Mouse (Mus musculus) limb, embryonic 13.5 days (tissue): ENCODE results near the gene Il31ra. TPM values are rescaled to one million over a fixed set of nuclear protein-coding genes. Genes with fewer than 3 reads are reported as not detected.

Source experiments
- ATAC-seq: fragments of 200-750 bp; cut with Nextera tagmentation; 2 replicates; pipeline ENCODE4 v1.8.0; 2017; ENCODE audit warnings: low read depth, moderate number of reproducible peaks, moderate TSS enrichment; ENCODE audit not compliant: low FRiP score
- H3K27ac ChIP-seq: fragments of 300-500 bp; sonication (generic); 2 replicates; pipeline ENCODE4 v1.5.1; 2015; ENCODE audit warnings: inconsistent platforms, mild to moderate bottlenecking, moderate library complexity
- H3K27me3 ChIP-seq: fragments of 300-500 bp; sonication (generic); 2 replicates; pipeline ENCODE4 v1.6.1; 2015; ENCODE audit warnings: mild to moderate bottlenecking, inconsistent platforms
- H3K36me3 ChIP-seq: fragments of 300-500 bp; sonication (generic); 2 replicates; pipeline ENCODE4 v1.6.1; 2015; ENCODE audit warnings: inconsistent platforms, mild to moderate bottlenecking, moderate library complexity
- H3K4me1 ChIP-seq: fragments of 300-500 bp; sonication (generic); 2 replicates; pipeline ENCODE4 v1.6.1; 2015; ENCODE audit warnings: inconsistent platforms
- H3K4me2 ChIP-seq: fragments of 300-500 bp; sonication (generic); replicated peaks from 2 replicates; pipeline ENCODE4 v1.6.1; 2015; ENCODE audit warnings: inconsistent platforms, mild to moderate bottlenecking, moderate library complexity
- H3K4me3 ChIP-seq: fragments of 300-500 bp; sonication (generic); 2 replicates; pipeline ENCODE4 v1.5.1; 2015; ENCODE audit warnings: moderate library complexity, mild to moderate bottlenecking, inconsistent platforms
- H3K9ac ChIP-seq: fragments of 300-500 bp; sonication (generic); 2 replicates; pipeline ENCODE4 v1.6.1; 2015; ENCODE audit warnings: mild to moderate bottlenecking, inconsistent platforms
- H3K9me3 ChIP-seq: fragments of 300-500 bp; sonication (generic); 2 replicates; pipeline ENCODE4 v1.6.1; 2016; ENCODE audit warnings: inconsistent platforms
- WGBS: fragments of 180-500 bp; shearing (Covaris S2); methylation state at CpG from one replicate; pipeline ENCODE4 v1.1.7; 2015; 5-methylcytosine and 5-hydroxymethylcytosine counted together
- polyA plus RNA-seq: library from polyadenylated mRNA; unstranded; fragments of >200 nt; fragmentation: Nextera tagmentation; extraction: Ambion mirVana; gene quantifications from 2 replicates; pipeline ENCODE4 v1.2.1, GENCODE M21; 2015

Gene Il31ra
- polyA plus RNA-seq, 1 experiment from 2014 or later = 0.05 TPM

GRCm38 (mm10) chr13:112472401-112473023 lies 121.6 kb downstream of the Il31ra start:
- H3K4me1 ChIP-seq = 0 out of 2 replicates have a peak, but pooled peaks cover under 1% of the 10 kb centered on the region
- no peaks in the 10 kb centered on the region for H3K27me3 ChIP-seq
- peaks cover 20% of the 10 kb centered on the region for H3K36me3 ChIP-seq
- H3K4me3 ChIP-seq = no peak overlapping the region
- H3K27ac ChIP-seq = no peak overlapping the region
- no peaks in the 10 kb centered on the region for H3K9me3 ChIP-seq
- no peak overlapping the region for H3K4me2 ChIP-seq
- no peak overlapping the region for H3K9ac ChIP-seq
- 86% methylated on average over 19 of the region's 19 CpGs for WGBS
- ATAC-seq = no peak

GRCm38 (mm10) chr13:112471201-112471600 lies 123.0 kb downstream of the Il31ra start:
- H3K4me3 ChIP-seq = no peak overlapping the region
- H3K4me2 ChIP-seq = no peak overlapping the region
- H3K9me3 ChIP-seq = no peaks in the 10 kb centered on the region
- no peak overlapping the region for H3K27ac ChIP-seq
- H3K27me3 ChIP-seq = no peaks in the 10 kb centered on the region
- ATAC-seq = no peak
- WGBS = 89% methylated on average over 9 of the region's 9 CpGs
- no peak overlapping the region for H3K9ac ChIP-seq
- peaks cover 9% of the 10 kb centered on the region for H3K4me1 ChIP-seq
- H3K36me3 ChIP-seq = peaks cover 14% of the 10 kb centered on the region

Other genes starting within 250 kb of the Il31ra start
- 31.8 and 41.1 TPM in 2 replicates for gene Il6st, start 130.3 kb downstream of the Il31ra start, polyA plus RNA-seq
- 0.73 and 0.89 TPM in 2 replicates for gene Ddx4, start 58.1 kb upstream of the Il31ra start, polyA plus RNA-seq
- gene Slc38a9, start 66.4 kb upstream of the Il31ra start, polyA plus RNA-seq = 17.8 and 18.5 TPM in 2 replicates
- 53.8 and 55.0 TPM in 2 replicates for gene Plpp1, start 206.4 kb upstream of the Il31ra start, polyA plus RNA-seq